Mouse (Mus musculus) bone marrow macrophage, adult 2 months (primary cell): Measurements from ENCODE around the gene Gse1. TPM values are rescaled to one million over a fixed set of nuclear protein-coding genes. Genes with fewer than 3 reads are reported as not detected.

Source experiments
- H3K27ac ChIP-seq: 2 replicates; pipeline ENCODE4 v1.5.1; 2012; ENCODE audit warnings: low read depth, low read length; ENCODE audit not compliant: insufficient read depth
- H3K4me1 ChIP-seq: 2 replicates; pipeline ENCODE4 v1.6.1; 2012; ENCODE audit warnings: low read length; ENCODE audit not compliant: control insufficient read depth, insufficient read depth
- H3K4me3 ChIP-seq: 2 replicates; pipeline ENCODE4 v1.5.1; 2012; ENCODE audit warnings: mild to moderate bottlenecking, low read length, moderate library complexity; ENCODE audit not compliant: insufficient read depth
- CTCF ChIP-seq: IDR thresholded peaks from 2 replicates; pipeline ENCODE4 v1.5.1; 2012; ENCODE audit warnings: low read depth, mild to moderate bottlenecking, low read length, moderate library complexity
- POLR2A ChIP-seq: IDR thresholded peaks from 2 replicates; pipeline ENCODE4 v1.6.1; 2012; ENCODE audit warnings: mild to moderate bottlenecking, low read depth, low read length, borderline replicate concordance
- polyA plus RNA-seq: library from polyadenylated mRNA; stranded (reverse); fragments of >200 nt; gene quantifications from 2 replicates; pipeline ENCODE4 v1.2.4, GENCODE M21; 2012; ENCODE audit not compliant: missing spikeins, insufficient read depth, insufficient read length

Gse1 gene
- polyA plus RNA-seq, 1 experiment = 15.1 TPM

GRCm38 (mm10) chr8:120401712-120402111 lies 173.5 kb downstream of the Gse1 start:
- TF ChIP-seq POLR2A (no peak), CTCF (no peak)
- Histone ChIP-seq H3K27ac (no peak overlapping the region), H3K4me1 (peaks cover 5% of the 10 kb centered on the region; the same call in 1 of the 2 replicates), H3K4me3 (no peak overlapping the region)

DNA sequence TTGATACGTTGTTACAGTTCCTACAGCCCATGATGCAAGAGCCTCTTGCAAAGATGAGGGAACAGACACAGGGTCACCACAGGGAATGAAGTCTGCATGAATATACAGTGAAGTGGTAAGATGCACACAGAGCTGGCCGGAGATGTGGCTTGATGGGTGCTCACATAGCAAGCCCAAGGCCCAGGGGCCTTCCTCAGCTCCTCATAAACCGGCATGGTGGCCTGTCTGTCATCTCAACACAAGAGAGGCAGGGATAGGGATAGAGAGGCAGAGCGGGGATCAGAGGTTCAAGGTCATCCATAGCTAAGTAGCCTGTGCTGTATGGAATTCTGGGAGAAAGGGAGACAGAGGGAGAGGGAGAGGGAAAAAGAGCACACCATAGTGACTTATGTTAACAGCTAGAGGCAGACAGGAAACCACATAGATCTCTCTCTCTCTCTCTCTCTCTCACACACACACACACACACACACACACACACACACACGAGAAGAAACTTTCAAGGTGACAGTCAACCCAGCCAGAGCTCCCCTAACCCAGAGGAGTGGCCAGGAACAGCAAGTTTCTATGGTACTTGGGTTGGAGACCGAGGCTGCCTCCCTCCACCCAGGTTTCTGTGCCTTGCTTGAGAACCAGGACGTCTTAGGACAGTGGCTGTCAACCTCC lies 175.5 kb downstream of the Gse1 start:
- H3K4me1 ChIP-seq = peaks cover 5% of the 10 kb centered on the region; the same call in 1 of the 2 replicates
- TF ChIP-seq POLR2A = no peak
- no peak for TF ChIP-seq CTCF

GRCm38 (mm10) chr8:120404609-120405036 lies 176.4 kb downstream of the Gse1 start:
- no peak for TF ChIP-seq POLR2A
- peak; percentile 79 for TF ChIP-seq CTCF
- H3K4me3 ChIP-seq = no peak overlapping the region
- no peak overlapping the region for H3K27ac ChIP-seq
- peaks cover 5% of the 10 kb centered on the region; the same call in 1 of the 2 replicates for H3K4me1 ChIP-seq

More for the DNA sequence above, 175.5 kb downstream of the Gse1 start:
- Histone ChIP-seq H3K27ac (no peak overlapping the region), H3K4me3 (no peak overlapping the region)

DNA sequence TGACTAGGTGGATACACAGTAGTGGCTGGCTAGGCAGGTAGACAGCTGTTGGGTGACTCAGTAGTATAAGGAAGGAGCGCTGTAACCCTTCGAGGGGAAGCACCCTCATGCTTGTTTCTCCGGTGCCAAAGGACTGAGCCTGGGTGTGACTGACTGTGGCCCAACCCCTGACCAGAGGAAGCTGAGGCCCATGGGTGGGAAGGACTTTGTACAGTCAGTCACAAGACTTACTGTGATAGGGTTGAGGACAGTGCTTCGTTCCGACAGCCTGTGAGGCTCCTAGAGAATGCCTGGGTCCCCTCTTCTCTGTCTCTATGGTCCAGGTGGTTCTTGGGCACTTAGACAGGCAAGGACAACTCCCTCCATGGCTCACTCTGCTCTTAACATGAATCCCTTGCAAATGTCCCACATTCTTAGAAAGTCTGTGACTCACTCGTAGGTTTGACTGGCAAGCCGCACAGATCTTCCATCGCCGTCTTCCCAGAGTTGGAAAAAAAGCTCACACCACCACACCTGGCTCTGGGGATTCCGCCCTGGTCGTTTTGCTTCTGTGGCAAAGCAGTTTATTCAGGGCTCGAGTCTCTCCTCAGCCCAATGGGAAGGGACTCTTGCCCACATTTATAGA lies 177.9 kb downstream of the Gse1 start:
- H3K27ac ChIP-seq = no peak overlapping the region
- H3K4me3 ChIP-seq = no peak overlapping the region
- H3K4me1 ChIP-seq = peaks cover 5% of the 10 kb centered on the region; the same call in 1 of the 2 replicates
- TF ChIP-seq CTCF = no peak
- TF ChIP-seq POLR2A = no peak

GRCm38 (mm10) chr8:120407701-120408240 lies 179.5 kb downstream of the Gse1 start:
- TF ChIP-seq CTCF = no peak
- TF ChIP-seq POLR2A = no peak
- Histone ChIP-seq H3K4me1 (peaks cover 5% of the 10 kb centered on the region; the same call in 1 of the 2 replicates), H3K4me3 (no peak overlapping the region), H3K27ac (no peak overlapping the region)

DNA sequence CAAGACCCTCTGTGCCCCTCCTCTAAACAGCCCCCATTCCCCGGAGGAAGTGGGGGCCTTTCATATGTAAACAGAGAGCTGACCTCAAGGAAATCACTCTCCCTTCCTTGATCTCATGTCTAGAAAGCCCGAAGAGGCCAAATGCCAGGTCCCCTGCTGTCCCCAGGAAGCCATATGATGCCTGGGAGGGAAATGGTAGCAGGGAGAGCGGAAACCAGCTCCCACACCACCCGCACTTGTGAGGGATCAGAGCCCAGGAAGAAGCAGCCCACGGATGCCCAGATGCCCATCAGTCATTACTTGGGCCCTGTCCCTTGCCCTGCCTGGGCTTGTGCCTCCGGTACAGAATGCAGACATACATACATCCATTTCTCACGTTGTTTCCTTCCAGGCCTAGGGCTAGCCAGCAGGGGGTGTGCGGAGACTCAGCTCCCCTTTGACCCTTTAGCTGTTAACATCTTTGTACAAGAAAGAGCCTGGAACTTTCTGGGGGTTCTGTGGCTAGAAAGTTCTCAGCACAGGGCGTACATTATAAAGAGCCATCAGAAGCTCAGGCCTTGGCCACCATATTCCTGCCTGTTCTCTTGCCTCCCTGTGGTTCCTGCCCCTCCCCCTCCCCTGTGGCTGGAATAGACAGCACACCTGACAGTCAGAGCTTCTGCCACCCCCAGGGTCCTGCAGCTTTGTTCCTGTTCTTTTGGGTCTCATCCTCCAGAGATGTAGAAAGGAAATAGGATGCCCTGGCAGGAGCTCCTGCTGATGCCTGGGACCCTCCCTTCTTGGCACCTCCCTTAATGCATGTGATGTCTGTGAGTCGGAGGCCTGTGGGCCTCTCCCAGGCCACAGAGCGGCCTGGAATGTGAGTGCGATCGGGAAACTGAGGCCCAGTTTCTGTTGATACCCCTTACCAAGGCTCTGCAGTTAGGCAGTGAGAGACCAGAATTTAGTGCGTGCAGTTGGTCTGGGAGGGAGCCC lies 180.3 kb downstream of the Gse1 start:
- TF ChIP-seq CTCF (no peak), POLR2A (no peak)
- H3K4me3 ChIP-seq = no peak overlapping the region
- H3K27ac ChIP-seq = no peak overlapping the region
- peaks cover 5% of the 10 kb centered on the region; the same call in 1 of the 2 replicates for H3K4me1 ChIP-seq

DNA sequence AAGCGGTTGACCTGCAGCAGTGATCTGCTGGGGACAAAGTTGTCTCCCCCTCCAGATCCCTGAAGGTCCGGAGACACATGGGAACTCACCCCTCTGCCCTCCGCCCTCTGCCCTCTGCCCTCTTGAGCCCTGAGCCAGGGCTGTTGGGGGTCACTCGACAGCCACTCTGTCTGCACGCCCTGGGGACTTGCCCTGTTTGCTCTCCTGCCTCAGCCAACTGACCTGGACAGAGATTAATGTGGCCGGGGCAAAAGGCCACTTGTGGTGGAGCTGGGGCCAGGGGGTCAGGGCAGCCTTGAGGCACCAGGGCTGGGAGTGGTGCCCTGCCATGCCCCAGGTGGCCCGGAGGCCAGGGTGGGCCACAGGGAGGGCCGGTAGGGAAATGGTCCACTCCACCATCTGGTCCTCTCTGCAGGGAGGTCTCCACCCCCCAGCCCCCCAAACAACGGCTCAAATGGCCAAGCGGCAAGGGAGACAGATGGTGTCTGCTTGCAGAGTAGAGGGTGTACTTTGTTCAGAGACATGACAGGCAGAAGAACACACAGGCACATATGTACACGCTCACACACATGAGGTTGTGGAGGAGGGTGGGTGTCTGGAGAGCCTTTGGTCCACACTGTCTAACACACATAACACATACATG lies 181.2 kb downstream of the Gse1 start:
- H3K4me3 ChIP-seq = no peak overlapping the region
- peaks cover 5% of the 10 kb centered on the region; the same call in 1 of the 2 replicates for H3K4me1 ChIP-seq
- no peak overlapping the region for H3K27ac ChIP-seq
- TF ChIP-seq POLR2A (no peak), CTCF (no peak)

GRCm38 (mm10) chr8:120411059-120411458 lies 182.8 kb downstream of the Gse1 start:
- peaks cover 4% of the 10 kb centered on the region; the same call in 1 of the 2 replicates for H3K4me1 ChIP-seq
- no peak overlapping the region for H3K27ac ChIP-seq
- no peak overlapping the region for H3K4me3 ChIP-seq
- TF ChIP-seq CTCF = no peak

DNA sequence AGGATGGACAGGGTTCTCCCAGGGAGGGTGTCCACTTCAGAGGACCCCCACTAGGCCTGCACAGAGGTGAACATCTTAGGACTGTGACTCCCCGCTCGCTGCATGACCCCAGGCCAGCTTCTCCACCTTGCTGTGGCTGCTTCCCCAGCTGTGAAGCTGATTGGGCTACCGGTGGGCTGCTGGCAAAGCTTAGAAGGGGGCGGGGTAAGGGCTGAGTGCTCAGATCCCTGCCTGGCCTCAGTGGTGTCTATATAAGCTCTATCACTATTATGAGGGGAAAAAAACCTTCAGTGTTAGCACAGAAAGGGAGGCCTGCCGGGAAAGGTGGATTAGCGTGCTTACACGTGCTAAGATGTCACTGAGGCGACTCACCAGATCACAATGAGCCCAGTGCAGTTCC lies 183.6 kb downstream of the Gse1 start:
- H3K27ac ChIP-seq = no peak overlapping the region
- 0 out of 2 replicates have a peak, but pooled peaks cover 1% of the 10 kb centered on the region for H3K4me1 ChIP-seq
- no peak for TF ChIP-seq POLR2A
- no peak for TF ChIP-seq CTCF

DNA sequence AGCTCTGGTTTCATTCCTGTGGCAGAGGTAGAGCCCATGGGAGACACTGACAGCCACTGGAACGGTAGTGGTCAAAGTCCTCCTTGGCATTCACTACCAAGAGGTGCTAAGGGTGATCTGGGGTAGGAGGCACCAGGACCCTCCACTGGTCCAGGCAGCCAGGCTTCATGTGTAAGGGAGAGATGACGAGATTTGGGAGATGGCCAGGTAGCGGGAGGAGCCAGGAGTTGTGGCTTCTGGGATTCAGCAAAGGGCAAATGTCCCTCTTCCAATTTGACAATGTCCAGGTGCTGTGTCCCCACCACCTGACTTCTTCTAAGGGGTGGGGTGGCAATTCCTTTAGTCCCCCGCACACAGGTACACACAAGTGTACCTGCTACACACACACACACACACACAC lies 184.1 kb downstream of the Gse1 start:
- Histone ChIP-seq H3K4me1 (0 out of 2 replicates have a peak, but pooled peaks cover 2% of the 10 kb centered on the region), H3K27ac (no peak overlapping the region), H3K4me3 (no peak overlapping the region)
- TF ChIP-seq POLR2A (no peak), CTCF (no peak)

More for the DNA sequence above, 183.6 kb downstream of the Gse1 start:
- no peak overlapping the region for H3K4me3 ChIP-seq
